Mouse (Mus musculus): Measurements from ENCODE around the gene Iars. TPM values are rescaled to one million over a fixed set of nuclear protein-coding genes. Genes with fewer than 3 reads are reported as not detected.
"Not testable (repeated sequence)": the region's sequence is repeated elsewhere in the genome, so short reads cannot be mapped to it uniquely, and the experiment has no call there.

The Iars gene
- polyA plus RNA-seq, 1 experiment from 2014 or later: 82.2 TPM

- no peaks in the 10 kb centered on the region for H3K36me3 ChIP-seq (ENCODE audit: control insufficient read depth, insufficient read depth, low read length)
- no peaks in the 10 kb centered on the region for H3K4me1 ChIP-seq (ENCODE audit: control insufficient read depth, insufficient read depth, low read length)
- H3K4me2 ChIP-seq (ENCODE audit: low read depth, low read length): no peak overlapping the region
- H3K9me3 ChIP-seq (ENCODE audit: control insufficient read depth, low read length): no peaks in the 10 kb centered on the region
- no peaks in the 10 kb centered on the region for H3K27me3 ChIP-seq (replicated peaks; ENCODE audit: control insufficient read depth, insufficient read depth, low read length)
- no peak for ATAC-seq
- no peak overlapping the region for H3K27ac ChIP-seq (ENCODE audit: low read length)
- WGBS: 86% methylated on average over 8 of the region's 8 CpGs
- H3K9ac ChIP-seq (ENCODE audit: low read depth, low read length): no peak overlapping the region
- no peak overlapping the region for H3K4me3 ChIP-seq (ENCODE audit: low read length)
Measured at GRCm38 (mm10) chr13:49765306-49765705, 83.4 kb downstream of the Iars start.

GRCm38 (mm10) chr13:49766269-49766668 lies 84.4 kb downstream of the Iars start:
- Histone ChIP-seq H3K4me1 (ENCODE audit: control insufficient read depth, insufficient read depth, low read length) (no peaks in the 10 kb centered on the region), H3K4me3 (ENCODE audit: low read length) (no peak overlapping the region), H3K9ac (ENCODE audit: low read depth, low read length) (no peak overlapping the region), H3K36me3 (ENCODE audit: control insufficient read depth, insufficient read depth, low read length) (no peaks in the 10 kb centered on the region), H3K27me3 (replicated peaks; ENCODE audit: control insufficient read depth, insufficient read depth, low read length) (no peaks in the 10 kb centered on the region), H3K27ac (ENCODE audit: low read length) (no peak overlapping the region), H3K4me2 (ENCODE audit: low read depth, low read length) (no peak overlapping the region), H3K9me3 (ENCODE audit: control insufficient read depth, low read length) (no peaks in the 10 kb centered on the region)
- no peak for ATAC-seq
- WGBS: 54% methylated on average over 9 of the region's 9 CpGs

GRCm38 (mm10) chr13:49768048-49768447 lies 86.1 kb downstream of the Iars start:
- no peaks in the 10 kb centered on the region for H3K9me3 ChIP-seq (ENCODE audit: control insufficient read depth, low read length)
- H3K27me3 ChIP-seq (replicated peaks; ENCODE audit: control insufficient read depth, insufficient read depth, low read length): no peaks in the 10 kb centered on the region
- no peak overlapping the region for H3K4me3 ChIP-seq (ENCODE audit: low read length)
- H3K4me2 ChIP-seq (ENCODE audit: low read depth, low read length): no peak overlapping the region
- no peaks in the 10 kb centered on the region for H3K36me3 ChIP-seq (ENCODE audit: control insufficient read depth, insufficient read depth, low read length)
- H3K27ac ChIP-seq (ENCODE audit: low read length): no peak overlapping the region
- H3K4me1 ChIP-seq (ENCODE audit: control insufficient read depth, insufficient read depth, low read length): no peaks in the 10 kb centered on the region
- no peak overlapping the region for H3K9ac ChIP-seq (ENCODE audit: low read depth, low read length)
- ATAC-seq: no peak
- WGBS: 23% methylated on average over 2 of the region's 2 CpGs

- no peak overlapping the region for H3K27ac ChIP-seq (ENCODE audit: low read length)
- no peak for ATAC-seq
- H3K4me1 ChIP-seq (ENCODE audit: control insufficient read depth, insufficient read depth, low read length): no peaks in the 10 kb centered on the region
- no peak overlapping the region for H3K4me3 ChIP-seq (ENCODE audit: low read length)
- H3K9ac ChIP-seq (ENCODE audit: low read depth, low read length): no peak overlapping the region
- H3K27me3 ChIP-seq (replicated peaks; ENCODE audit: control insufficient read depth, insufficient read depth, low read length): no peaks in the 10 kb centered on the region
- 81% methylated on average over 16 of the region's 16 CpGs for WGBS
- H3K4me2 ChIP-seq (ENCODE audit: low read depth, low read length): no peak overlapping the region
- H3K9me3 ChIP-seq (ENCODE audit: control insufficient read depth, low read length): no peaks in the 10 kb centered on the region
- no peaks in the 10 kb centered on the region for H3K36me3 ChIP-seq (ENCODE audit: control insufficient read depth, insufficient read depth, low read length)
Measured at GRCm38 (mm10) chr13:49769111-49769510, 87.2 kb downstream of the Iars start.

- H3K27ac ChIP-seq (ENCODE audit: low read length); H3K9me3 ChIP-seq (ENCODE audit: control insufficient read depth, low read length); H3K4me3 ChIP-seq (ENCODE audit: low read length); ATAC-seq; H3K36me3 ChIP-seq (ENCODE audit: control insufficient read depth, insufficient read depth, low read length); H3K4me2 ChIP-seq (ENCODE audit: low read depth, low read length); H3K9ac ChIP-seq (ENCODE audit: low read depth, low read length); H3K27me3 ChIP-seq (replicated peaks; ENCODE audit: control insufficient read depth, insufficient read depth, low read length); H3K4me1 ChIP-seq (ENCODE audit: control insufficient read depth, insufficient read depth, low read length): not testable (repeated sequence)
Measured at GRCm38 (mm10) chr13:49771536-49771935, 89.6 kb downstream of the Iars start.

Other genes starting within 250 kb of the Iars start
- 0.56 and 0.67 TPM in 2 replicates for gene Tes3-ps, start 188.8 kb upstream of the Iars start, polyA plus RNA-seq (2015; fragmentation: Nextera tagmentation; extraction: Ambion mirVana)
- 0.62 and 0.82 TPM in 2 replicates for gene Ecm2, start 177.3 kb upstream of the Iars start, polyA plus RNA-seq (2015; fragmentation: Nextera tagmentation; extraction: Ambion mirVana)
- gene Aspn, start 137.7 kb upstream of the Iars start, polyA plus RNA-seq (2015; fragmentation: Nextera tagmentation; extraction: Ambion mirVana): 25.7 and 27.1 TPM in 2 replicates
- gene Omd, start 99.6 kb upstream of the Iars start, polyA plus RNA-seq (2015; fragmentation: Nextera tagmentation; extraction: Ambion mirVana): 0.69 and 1.0 TPM in 2 replicates
- 58.7 and 60.5 TPM in 2 replicates for gene Ogn, start 74.1 kb upstream of the Iars start, polyA plus RNA-seq (2015; fragmentation: Nextera tagmentation; extraction: Ambion mirVana)
- gene Cenpp, start 29.3 kb upstream of the Iars start, polyA plus RNA-seq (2015; fragmentation: Nextera tagmentation; extraction: Ambion mirVana): 18.0 and 19.9 TPM in 2 replicates
- gene Nol8, start 29.0 kb upstream of the Iars start, polyA plus RNA-seq (2015; fragmentation: Nextera tagmentation; extraction: Ambion mirVana): 12.3 and 13.4 TPM in 2 replicates
- gene Gm30302, start 116.9 kb downstream of the Iars start, polyA plus RNA-seq (2015; fragmentation: Nextera tagmentation; extraction: Ambion mirVana): not detected in 2 replicates